Mouse (Mus musculus) C2C12 (cell line): Measurements from ENCODE around the gene Arsa. TPM values are rescaled to one million over a fixed set of nuclear protein-coding genes. Genes with fewer than 3 reads are reported as not detected.

Experiments used
- H3K27me3 ChIP-seq: one replicate; pipeline ENCODE4 v1.6.1; 2011; ENCODE audit not compliant: control insufficient read depth, insufficient read depth, insufficient read length
- H3K36me3 ChIP-seq: one replicate; pipeline ENCODE4 v1.6.1; 2011; ENCODE audit not compliant: control insufficient read depth, insufficient read depth
- H3K4me3 ChIP-seq: one replicate; pipeline ENCODE4 v1.5.1; 2011; ENCODE audit warnings: mild to moderate bottlenecking, control low read depth; ENCODE audit not compliant: poor library complexity, insufficient read depth, severe bottlenecking
- H3K79me2 ChIP-seq: one replicate; pipeline ENCODE4 v1.6.1; 2011; ENCODE audit not compliant: control insufficient read depth, insufficient read depth
- H3K79me3 ChIP-seq: one replicate; pipeline ENCODE4 v1.6.1; 2011; ENCODE audit warnings: low read depth, control low read depth
- H3ac ChIP-seq: one replicate; pipeline ENCODE3; 2011; ENCODE audit warnings: low read depth; ENCODE audit not compliant: control insufficient read depth, insufficient read length
- CEBPB ChIP-seq: IDR thresholded peaks from one replicate; pipeline ENCODE4 v1.6.1; 2011; ENCODE audit warnings: low read depth, mild to moderate bottlenecking, control low read depth, moderate library complexity
- CTCF ChIP-seq: IDR thresholded peaks from one replicate; pipeline ENCODE4 v1.5.1; 2011; ENCODE audit not compliant: control insufficient read depth, insufficient read depth, insufficient read length
- FOSL1 ChIP-seq: IDR thresholded peaks from one replicate; pipeline ENCODE4 v1.8.0; 2011; ENCODE audit warnings: mild to moderate bottlenecking, low read length; ENCODE audit not compliant: poor library complexity, insufficient read depth, severe bottlenecking
- MAX ChIP-seq: IDR thresholded peaks from one replicate; pipeline ENCODE4 v1.6.1; 2011; ENCODE audit warnings: mild to moderate bottlenecking, control low read depth
- MYOD1 ChIP-seq: IDR thresholded peaks from one replicate; pipeline ENCODE4 v1.6.1; 2011; ENCODE audit warnings: low read depth; ENCODE audit not compliant: control insufficient read depth, insufficient read length
- MYOG ChIP-seq: IDR thresholded peaks from one replicate; pipeline ENCODE4 v1.6.1; 2011; ENCODE audit not compliant: control insufficient read depth, insufficient read length; ENCODE audit errors: extremely low read depth
- USF1 ChIP-seq: IDR thresholded peaks from one replicate; pipeline ENCODE4 v1.6.1; 2011; ENCODE audit warnings: low read depth, mild to moderate bottlenecking, control low read depth, moderate library complexity
- polyA plus RNA-seq: library from polyadenylated mRNA; unstranded; fragments of >200 nt; fragmentation: generic; extraction: Trizol; gene quantifications from one replicate; pipeline ENCODE4 v1.2.1, GENCODE M21; 2012; ENCODE audit warnings: missing spikeins

Gene Arsa
- polyA plus RNA-seq, 1 experiment = 22.3 TPM

DNA sequence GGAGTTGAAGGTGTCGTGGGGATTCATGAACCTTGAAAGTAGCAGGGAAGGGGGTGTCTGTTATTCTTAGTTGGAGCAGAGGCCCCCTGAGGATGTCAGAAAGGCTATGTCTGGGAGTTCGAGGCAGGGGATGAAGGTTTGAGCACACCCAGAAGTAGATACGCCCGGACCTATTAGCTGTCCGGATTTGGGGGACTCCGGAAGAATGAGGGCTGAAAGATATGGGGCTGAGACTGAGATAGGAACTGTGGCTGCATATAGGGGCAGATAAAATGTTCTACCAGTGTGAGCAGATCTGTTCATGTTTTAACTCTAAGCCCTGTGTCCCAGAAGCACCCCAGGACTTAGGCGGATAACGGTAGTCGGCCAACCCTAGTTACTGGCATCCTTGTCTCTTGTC, 27.6 kb upstream of the Arsa start:
- no peaks in the 10 kb centered on the region for H3K79me3 ChIP-seq
- TF ChIP-seq CEBPB (no peak), USF1 (no peak), MYOG (no peak), CTCF (no peak), MYOD1 (no peak), MAX (no peak), FOSL1 (no peak)

DNA sequence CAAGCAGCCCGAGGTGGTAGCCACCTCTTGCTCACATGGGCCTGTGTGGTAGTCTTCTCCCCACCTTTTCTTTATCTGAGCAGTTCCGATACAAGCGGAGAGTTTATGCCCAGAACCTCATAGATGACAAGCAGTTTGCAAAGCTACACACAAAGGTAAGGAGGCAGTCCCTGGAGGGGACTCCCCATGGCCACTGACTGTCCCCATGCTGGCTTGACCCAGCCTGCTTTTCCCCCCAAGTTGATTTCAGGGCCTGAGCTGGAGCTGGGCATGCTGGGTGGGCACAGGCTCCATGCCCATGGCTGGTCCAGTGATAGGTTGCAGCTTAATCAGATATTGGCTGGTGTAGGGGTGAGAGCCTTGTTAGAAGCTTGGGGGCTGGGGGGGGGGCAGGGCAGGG, 24.1 kb upstream of the Arsa start:
- Histone ChIP-seq H3ac (no peak overlapping the region), H3K79me3 (no peaks in the 10 kb centered on the region), H3K79me2 (no peaks in the 10 kb centered on the region), H3K27me3 (peaks cover 13% of the 10 kb centered on the region), H3K36me3 (no peaks in the 10 kb centered on the region), H3K4me3 (no peak overlapping the region)
- TF ChIP-seq MYOG = no peak
- TF ChIP-seq MYOD1 = no peak
- no peak for TF ChIP-seq USF1
- no peak for TF ChIP-seq CEBPB
- TF ChIP-seq MAX = no peak
- no peak for TF ChIP-seq CTCF
- TF ChIP-seq FOSL1 = no peak

More for the DNA sequence above, 27.6 kb upstream of the Arsa start:
- Histone ChIP-seq H3K27me3 (peaks cover 10% of the 10 kb centered on the region), H3K36me3 (no peaks in the 10 kb centered on the region), H3K4me3 (no peak overlapping the region), H3K79me2 (no peaks in the 10 kb centered on the region), H3ac (no peak overlapping the region)

DNA sequence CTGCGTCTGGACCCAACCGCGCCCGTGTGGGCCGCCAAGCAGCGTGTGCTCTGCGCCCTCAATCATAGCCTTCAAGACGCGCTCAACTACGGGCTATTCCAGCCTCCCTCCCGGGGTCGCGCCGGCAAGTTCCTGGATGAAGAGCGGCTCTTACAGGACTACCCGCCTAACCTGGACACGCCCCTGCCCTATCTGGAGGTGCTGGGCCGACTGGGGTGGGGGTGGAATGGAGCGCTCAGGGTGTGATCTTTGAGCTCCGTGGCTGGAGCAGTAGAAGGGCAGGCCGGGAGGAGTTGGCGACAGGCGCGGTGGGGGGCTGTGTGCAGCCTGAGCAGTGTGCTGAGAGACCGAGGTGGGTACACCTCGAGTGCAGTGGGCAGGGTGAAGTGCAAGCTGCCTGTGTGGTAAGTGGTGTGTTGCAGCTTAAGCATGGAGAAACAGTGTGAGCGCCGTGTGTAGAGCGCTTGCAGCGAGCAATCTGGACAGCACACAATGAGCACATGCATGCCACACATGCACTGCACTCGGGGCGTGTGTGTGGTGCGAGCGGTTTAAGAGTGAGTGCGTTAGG, 23.1 kb upstream of the Arsa start:
- H3K79me2 ChIP-seq = no peaks in the 10 kb centered on the region
- no peak overlapping the region for H3ac ChIP-seq
- peaks cover 13% of the 10 kb centered on the region for H3K27me3 ChIP-seq
- H3K36me3 ChIP-seq = no peaks in the 10 kb centered on the region
- H3K4me3 ChIP-seq = peak overlapping the region; percentile 18
- TF ChIP-seq USF1 (no peak), FOSL1 (no peak), CEBPB (no peak), MYOD1 (no peak), MYOG (no peak), MAX (no peak), CTCF (no peak)
- H3K79me3 ChIP-seq = no peaks in the 10 kb centered on the region

DNA sequence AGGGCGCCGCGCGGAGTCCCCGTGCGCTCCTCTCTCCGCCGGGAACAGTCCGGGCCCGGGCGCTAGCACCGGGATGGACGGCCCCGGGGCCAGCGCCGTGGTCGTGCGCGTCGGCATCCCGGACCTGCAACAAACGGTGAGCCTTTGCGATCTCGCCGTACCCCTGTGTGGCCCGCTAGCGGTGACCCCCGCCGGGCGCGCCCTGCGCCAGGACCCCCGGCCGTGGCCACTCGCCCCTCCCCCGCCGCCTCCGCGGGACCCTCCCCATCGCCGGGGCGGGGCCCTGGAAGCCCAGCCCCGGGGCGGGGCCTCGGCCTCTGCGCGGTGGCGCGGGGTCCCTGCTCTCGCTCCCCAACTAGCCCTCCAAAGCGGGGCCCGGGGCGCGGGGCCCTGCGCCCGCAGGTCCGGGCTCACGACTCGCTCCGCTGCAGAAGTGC, 22.6 kb upstream of the Arsa start:
- H3K27me3 ChIP-seq = peaks cover 13% of the 10 kb centered on the region
- H3K36me3 ChIP-seq = no peaks in the 10 kb centered on the region
- H3K79me3 ChIP-seq = no peaks in the 10 kb centered on the region
- peak overlapping the region; percentile 37 for H3ac ChIP-seq
- peak overlapping the region; percentile 18 for H3K4me3 ChIP-seq
- no peaks in the 10 kb centered on the region for H3K79me2 ChIP-seq
- TF ChIP-seq CTCF (no peak), FOSL1 (no peak), MYOD1 (no peak), MYOG (no peak), USF1 (no peak), MAX (no peak), CEBPB (no peak)

DNA sequence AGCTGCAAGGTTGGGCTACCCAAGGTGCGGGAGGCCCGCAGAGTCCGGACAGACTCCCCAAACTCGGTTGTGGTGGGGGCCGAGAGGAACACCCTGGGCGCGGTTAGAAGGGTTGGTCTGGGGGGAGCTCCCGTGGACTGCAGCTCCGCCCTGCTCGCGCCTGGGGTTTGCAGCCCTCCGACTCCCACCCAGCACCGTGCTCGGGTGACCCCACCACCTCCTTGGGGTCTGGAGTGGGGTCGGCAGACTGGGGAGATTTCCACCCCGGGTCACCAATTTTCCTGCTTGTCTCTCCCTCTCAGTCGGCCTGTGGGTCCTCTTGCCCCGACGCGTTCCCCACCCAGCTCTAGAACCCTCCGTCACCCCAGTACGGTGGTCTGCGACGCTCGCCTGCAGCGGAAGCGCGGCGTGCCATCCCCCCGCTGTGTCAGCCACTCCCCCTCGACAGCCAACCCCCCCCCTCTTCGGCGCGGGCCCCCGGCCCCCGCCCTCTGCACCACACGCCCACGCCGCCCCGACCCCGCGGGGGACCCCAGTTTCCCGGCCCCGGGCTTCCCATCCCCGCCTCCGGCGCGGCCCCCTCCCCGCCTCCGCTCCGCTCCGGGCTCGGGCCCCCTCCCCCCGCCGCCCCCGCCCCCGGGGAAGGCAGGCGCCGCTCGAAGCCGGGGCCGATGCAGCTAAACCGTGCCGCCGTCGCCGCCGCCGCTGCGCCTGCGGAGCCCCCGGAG, 21.9 kb upstream of the Arsa start, which contains the start of gene Shank3:
Gene Shank3, plus strand, starts transcription at position 663 of the 728 bp plus-strand sequence.
- peak within 1 kb of the TSS; percentile 18 for H3K4me3 ChIP-seq
- H3K27me3 ChIP-seq = peaks cover 13% of the 10 kb centered on the region
- no peaks in the 10 kb centered on the region for H3K36me3 ChIP-seq
- no peaks in the 10 kb centered on the region for H3K79me2 ChIP-seq
- no peak for TF ChIP-seq MYOG
- TF ChIP-seq CEBPB = no peak
- TF ChIP-seq USF1 = no peak
- no peak for TF ChIP-seq CTCF
- TF ChIP-seq FOSL1 = no peak
- TF ChIP-seq MAX = no peak
- no peak for TF ChIP-seq MYOD1
- H3K79me3 ChIP-seq = no peaks in the 10 kb centered on the region
- H3ac ChIP-seq = peak within 1 kb of the TSS; percentile 44
